Mouse (Mus musculus): ENCODE data around the gene Gucy2g. TPM values are rescaled to one million over a fixed set of nuclear protein-coding genes. Genes with fewer than 3 reads are reported as not detected.
A peak's percentile ranks its signal among the peaks of the same experiment; 100 is the strongest.
"Not testable (repeated sequence)": the region's sequence is repeated elsewhere in the genome, so short reads cannot be mapped to it uniquely, and the experiment has no call there.

Gene Gucy2g
- total RNA-seq, 2 experiments from 2014 or later = 0.11 to 0.16 TPM

- no peak for DNase-seq
Observed at GRCm38 (mm10) chr19:55206482-55207138, 34.4 kb downstream of the Gucy2g start.

- peak; percentile 67 for DNase-seq
Observed at GRCm38 (mm10) chr19:55198303-55198702, 42.7 kb downstream of the Gucy2g start.

DNA sequence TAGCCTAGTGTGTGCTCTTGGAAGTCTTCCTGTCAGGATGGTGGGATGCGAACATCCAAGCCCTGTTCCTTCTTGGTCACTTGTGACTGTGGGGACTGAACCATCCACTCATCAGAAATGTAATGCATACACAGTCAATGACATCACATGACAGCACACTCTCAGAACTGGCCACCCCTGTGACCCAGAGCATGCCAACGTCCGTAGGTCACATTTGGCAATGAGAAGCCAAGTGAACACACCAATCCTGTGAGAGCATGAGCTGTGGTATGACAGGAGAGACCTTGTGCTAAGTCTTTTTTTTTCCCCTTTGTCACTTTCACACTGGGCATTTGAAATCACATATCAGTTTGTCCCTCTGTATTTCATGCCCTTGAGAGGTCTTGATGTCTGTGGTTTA is 45.5 kb downstream of the Gucy2g start:
- no peak for DNase-seq

DNA sequence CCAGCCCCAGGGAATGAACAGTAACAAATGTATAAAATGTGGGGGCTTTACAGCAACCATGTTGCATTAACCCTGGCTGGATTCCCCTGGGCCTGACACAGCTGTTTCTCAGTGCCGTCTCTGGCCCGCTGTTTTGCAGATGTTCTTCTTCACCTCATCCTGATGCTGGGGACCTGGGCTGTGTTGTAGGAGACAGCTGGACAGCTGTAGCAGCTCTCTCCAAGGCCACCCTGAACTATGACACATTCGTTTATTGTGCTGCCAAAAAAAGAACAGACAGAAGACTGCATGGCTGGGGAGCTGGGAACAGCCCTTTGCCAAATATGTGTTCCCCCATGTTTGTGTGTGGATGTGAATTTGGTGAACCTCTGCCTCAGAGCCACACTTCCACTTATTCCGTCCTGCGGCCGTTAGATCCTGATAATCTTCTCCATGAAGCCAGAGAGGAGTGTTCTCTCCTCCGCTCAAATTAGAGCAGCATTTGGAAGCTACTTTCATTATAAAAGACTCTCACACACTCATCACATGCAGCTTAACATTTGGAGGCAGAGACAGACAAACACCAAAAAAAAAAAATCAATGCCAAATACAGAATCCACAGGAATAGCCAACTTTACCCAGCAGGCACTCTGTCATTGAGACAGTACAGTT is 46.4 kb downstream of the Gucy2g start:
- no peak for DNase-seq

DNA sequence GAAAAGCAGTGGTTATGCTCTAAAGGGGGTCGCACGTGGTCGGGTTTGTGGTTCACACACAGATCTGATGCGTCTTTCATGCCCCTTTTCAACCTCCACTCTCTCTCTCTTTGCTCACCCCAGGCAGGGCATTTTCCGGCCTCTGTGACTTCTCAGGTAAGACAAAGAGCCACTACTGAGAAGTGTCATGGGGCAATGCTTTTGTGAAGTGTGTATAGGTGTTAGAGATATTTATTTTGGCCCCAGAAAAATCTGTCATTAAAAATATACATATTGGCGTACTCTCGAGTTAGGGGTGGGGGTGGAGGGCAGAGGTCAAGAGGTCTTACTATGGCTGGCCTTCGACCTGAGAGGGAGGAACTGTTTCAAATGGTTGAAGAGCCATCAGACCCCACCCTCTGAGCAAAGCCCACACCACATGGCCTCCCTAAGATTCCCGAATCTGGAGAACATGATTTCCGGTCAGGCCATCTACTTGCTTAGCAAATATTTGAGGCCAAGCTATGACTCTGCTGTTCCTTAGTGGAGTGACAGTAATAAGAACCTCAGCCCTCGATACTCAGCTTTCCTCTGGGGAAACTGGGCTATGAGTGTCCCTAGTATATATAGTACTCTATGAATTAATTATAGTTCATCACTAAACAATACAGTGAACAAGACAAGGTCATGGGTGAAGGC is 47.2 kb downstream of the Gucy2g start:
- no peak for DNase-seq

- DNase-seq = no peak
Observed at GRCm38 (mm10) chr19:55192254-55192945, 48.6 kb downstream of the Gucy2g start.

GRCm38 (mm10) chr19:55191596-55191995 is 49.4 kb downstream of the Gucy2g start:
- no peak for DNase-seq

DNA sequence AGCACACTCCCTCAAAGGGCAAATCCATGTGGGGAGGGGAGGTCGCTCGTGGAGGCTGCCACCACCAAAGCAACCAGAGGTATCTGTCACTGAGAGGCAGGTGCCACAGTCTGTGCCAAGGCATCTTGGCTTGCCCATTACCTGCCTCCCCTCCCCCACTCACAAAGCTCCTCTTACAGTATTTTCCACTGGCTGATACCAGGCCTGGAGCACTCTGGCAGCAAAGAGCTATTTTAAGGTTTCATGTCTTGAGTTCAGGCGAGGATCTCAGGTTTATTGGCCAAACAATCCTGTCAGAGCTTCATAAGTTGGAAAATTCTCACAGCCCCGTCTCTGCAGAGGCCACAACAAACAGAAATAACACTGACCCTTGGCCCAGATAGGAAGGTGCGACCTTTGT is 51.0 kb downstream of the Gucy2g start:
- peak; percentile 53 for DNase-seq

DNA sequence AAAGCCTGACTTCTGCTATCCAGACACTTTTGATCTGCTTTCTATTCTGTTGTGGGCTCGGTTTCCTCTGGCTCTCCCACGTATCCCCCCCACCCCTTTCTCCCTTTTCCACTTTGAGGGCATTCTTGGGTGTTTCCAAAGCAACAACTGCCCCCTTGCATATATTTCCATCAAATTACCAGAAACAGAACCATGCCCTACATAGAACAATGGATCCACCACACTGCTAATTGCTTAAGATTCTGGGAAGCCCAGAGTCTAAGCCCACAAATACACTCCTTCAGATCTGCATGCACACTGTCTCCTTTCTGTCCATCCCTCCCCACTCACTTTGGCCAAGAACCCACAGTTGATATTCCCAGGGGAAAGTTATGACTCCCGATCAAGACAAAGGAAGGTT is 55.4 kb downstream of the Gucy2g start:
- no peak for DNase-seq

GRCm38 (mm10) chr19:55185074-55185473 is 56.0 kb downstream of the Gucy2g start:
- DNase-seq = no peak

- DNase-seq = no peak
Observed at GRCm38 (mm10) chr19:55184442-55184841, 56.6 kb downstream of the Gucy2g start.

DNA sequence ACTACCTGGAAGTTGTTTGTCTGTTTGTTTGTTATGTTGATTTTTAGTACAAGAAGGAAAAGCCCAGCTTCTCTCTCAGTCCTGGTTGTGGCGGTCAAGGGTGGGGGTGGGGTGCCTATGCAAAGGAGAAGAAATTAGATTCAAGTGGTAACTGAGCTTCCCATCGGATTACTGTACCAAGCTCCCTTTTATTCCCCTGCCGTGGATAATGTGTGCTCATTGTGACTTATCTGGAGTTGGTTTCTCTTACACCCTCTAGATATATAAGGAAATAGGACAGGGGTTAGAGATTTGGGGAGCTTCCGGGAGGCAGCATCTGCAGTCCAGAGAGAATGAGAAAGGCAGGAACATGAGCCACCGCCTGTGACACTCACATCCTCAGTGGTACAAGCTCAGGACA is 60.6 kb downstream of the Gucy2g start, which contains the start of gene Tectb:
Tectb (plus strand) TSS at position 301 of the 400 bp plus-strand sequence.
- no peak for DNase-seq

DNA sequence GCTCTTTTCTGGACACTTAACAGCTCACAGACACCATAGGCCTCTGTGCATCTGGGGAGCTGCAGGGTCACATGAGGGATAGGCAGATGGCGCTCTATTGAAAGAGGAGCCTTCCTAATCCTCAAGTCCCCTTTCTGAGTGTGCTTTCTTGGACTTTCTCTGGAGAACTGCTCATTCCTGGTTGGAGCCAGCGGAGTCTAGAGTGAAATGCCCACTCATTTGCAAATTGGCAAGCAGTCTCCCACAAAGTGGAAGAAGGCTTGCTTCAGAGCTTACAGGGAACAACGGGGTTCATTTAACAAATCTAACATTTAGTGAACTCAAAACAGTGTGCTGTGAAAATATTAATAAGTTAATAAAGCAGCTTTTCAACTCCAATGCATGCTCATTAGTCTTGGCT is 63.9 kb downstream of the Gucy2g start:
- no peak for DNase-seq

- no peak for DNase-seq
Observed at GRCm38 (mm10) chr19:55171585-55171984, 69.5 kb downstream of the Gucy2g start.

DNA sequence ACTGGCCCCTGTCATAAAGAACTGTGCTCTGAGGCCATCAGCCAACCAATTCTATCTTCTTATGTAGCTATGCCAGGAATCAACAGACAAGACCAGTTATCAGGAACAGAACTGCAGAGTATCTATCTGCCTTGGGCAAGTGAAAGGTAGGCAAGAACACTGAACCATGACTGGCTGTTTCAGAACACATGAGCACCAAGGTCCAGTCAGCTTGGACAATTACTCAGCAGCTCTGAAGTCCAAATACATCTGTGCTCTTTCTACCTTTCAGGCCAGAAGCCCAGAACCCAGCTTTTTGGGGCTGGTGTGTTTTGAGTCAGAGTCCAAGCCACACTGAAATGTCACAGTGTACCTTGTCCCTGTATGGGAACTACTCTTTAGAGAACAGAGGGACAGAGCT is 70.6 kb downstream of the Gucy2g start:
- DNase-seq = no peak

- DNase-seq = not testable (repeated sequence)
Observed at GRCm38 (mm10) chr19:55169236-55169729, 71.8 kb downstream of the Gucy2g start.

DNA sequence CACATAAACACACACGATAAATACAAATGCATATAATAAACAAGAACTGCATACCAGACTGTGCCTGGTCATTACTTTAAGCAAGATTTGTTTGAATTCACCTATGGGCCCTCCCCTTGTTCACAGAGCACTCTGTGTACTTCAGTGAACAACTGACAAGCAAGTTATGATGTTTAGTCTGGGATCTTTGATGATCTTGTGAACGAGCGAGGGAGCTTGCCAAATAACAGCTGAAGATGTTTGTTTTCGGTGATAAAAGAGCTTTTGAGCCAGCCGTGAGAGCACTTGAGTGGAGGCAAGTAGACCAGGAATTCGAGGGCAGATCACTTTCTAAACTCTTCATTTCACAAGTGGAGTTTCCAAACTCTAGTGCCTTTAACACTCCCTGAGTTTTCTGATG is 72.7 kb downstream of the Gucy2g start:
- no peak for DNase-seq

GRCm38 (mm10) chr19:55167741-55168140 is 73.3 kb downstream of the Gucy2g start:
- DNase-seq = no peak

- no peak for DNase-seq
Observed at GRCm38 (mm10) chr19:55166741-55167140, 74.3 kb downstream of the Gucy2g start.

DNA sequence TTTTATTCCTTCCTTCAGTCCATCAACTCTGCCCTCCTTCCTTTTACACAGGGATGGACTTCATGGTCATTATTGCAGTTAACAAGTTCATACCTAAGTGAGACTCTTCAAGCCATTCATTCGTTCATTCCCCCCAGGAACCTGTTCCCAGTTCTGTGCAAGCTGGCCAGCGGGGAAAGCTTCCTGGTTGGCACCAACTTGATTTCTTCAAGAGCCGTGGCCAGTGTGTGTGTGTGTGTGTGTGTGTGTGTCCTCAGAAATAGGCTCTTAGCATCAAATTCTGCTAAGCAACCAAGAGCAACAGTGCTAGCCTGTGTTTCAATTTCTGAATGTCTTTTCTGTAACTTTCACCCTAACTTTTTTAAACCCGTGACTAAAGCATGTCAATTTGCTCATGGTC is 75.1 kb downstream of the Gucy2g start:
- DNase-seq = no peak

DNA sequence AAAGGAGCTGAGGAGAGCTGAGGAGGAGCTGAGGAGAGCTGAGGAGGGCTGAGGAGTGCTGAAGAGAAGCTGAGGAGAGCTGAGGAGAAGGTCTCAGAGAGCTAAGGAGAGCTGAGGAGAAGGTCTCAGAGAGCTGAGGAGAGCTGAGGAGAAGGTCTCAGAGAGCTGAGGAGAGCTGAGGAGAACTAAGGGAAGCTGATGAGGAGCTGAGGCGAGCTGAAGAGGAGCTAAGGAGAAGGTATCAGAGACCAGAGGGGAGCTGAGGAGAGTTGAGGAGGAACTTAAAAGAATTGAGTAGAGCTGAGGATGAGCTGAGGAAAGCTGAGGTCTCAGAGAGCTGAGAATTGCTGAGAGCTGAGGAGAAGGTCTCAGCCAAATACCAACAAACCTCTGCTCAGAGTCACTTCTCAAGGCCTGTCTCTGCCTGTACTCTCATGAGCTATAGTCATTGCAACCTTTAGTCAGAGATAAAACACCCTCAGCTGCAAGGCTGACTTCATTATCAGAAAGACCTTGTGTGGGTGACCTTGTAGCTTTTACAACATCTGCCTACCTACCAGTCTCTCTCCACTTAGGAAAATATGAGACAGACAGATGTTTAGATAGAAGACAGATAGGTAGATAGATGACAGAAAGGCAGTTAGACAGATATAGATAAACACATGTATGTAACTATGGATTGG is 75.7 kb downstream of the Gucy2g start:
- no peak for DNase-seq

DNA sequence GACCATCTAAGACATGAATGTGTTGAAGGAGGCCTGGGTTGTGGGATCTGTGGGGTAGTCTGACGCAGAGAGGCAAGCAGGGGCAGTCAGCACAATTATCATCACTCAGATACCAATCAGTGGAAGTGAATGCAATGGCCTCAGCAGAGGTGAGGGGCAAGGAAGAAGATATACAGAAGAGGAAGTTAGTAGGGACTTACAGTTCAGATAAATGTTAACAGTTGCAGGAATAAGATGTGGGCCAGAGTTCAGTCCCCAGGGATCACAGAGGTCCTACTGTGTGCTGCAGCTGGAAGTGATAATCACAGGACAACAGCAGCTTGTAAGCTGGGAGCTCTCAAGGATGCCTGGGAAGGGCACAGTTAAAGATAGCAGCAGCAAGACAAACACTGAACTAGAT is 76.9 kb downstream of the Gucy2g start:
- DNase-seq = no peak

All from gastrocnemius, postnatal 10 days (tissue).